Mouse (Mus musculus): ENCODE results near the gene Tgm5. TPM values are rescaled to one million over a fixed set of nuclear protein-coding genes. Genes with fewer than 3 reads are reported as not detected.
"Not testable (repeated sequence)": the region's sequence is repeated elsewhere in the genome, so short reads cannot be mapped to it uniquely, and the experiment has no call there.

Gene Tgm5
- not detected for total RNA-seq (2021)
- long read RNA-seq, experiment 1: 0 reads
- long read RNA-seq, experiment 2: 0 reads

GRCm38 (mm10) chr2:121085480-121086185, at the start of gene Tgm5:
Gene Tgm5, minus strand, starts transcription at chr2:121085841.
- DNase-seq: no peak

GRCm38 (mm10) chr2:121132822-121133221, 47.2 kb upstream of the Tgm5 start:
- no peak for DNase-seq

GRCm38 (mm10) chr2:121128865-121129620, 43.4 kb upstream of the Tgm5 start:
- DNase-seq: no peak

GRCm38 (mm10) chr2:121127536-121127935, 41.9 kb upstream of the Tgm5 start:
- DNase-seq: no peak

GRCm38 (mm10) chr2:121126302-121126701, 40.7 kb upstream of the Tgm5 start:
- not testable (repeated sequence) for DNase-seq

- DNase-seq: no peak
These were observed 33.6 kb upstream of the Tgm5 start for GRCm38 (mm10) chr2:121119260-121119659.

GRCm38 (mm10) chr2:121115418-121115817, 29.8 kb upstream of the Tgm5 start:
- DNase-seq: no peak

GRCm38 (mm10) chr2:121109695-121110094, 24.1 kb upstream of the Tgm5 start, which contains the start of gene Tgm7:
Gene Tgm7, minus strand, starts transcription at chr2:121109795.
- DNase-seq: no peak

- no peak for DNase-seq
These were observed 20.3 kb upstream of the Tgm5 start for GRCm38 (mm10) chr2:121105940-121106339.

- DNase-seq: peak; percentile 37 to 72
These were observed 16.4 kb upstream of the Tgm5 start for GRCm38 (mm10) chr2:121102051-121102450.

GRCm38 (mm10) chr2:121089751-121090150, 4.1 kb upstream of the Tgm5 start:
- no peak for DNase-seq

GRCm38 (mm10) chr2:121088507-121088906, 2.9 kb upstream of the Tgm5 start:
- no peak for DNase-seq

GRCm38 (mm10) chr2:121082626-121083025, 3.0 kb downstream of the Tgm5 start:
- no peak for DNase-seq

GRCm38 (mm10) chr2:121074747-121075146, 10.9 kb downstream of the Tgm5 start:
- DNase-seq: no peak

- no peak for DNase-seq
These were observed 13.8 kb downstream of the Tgm5 start for GRCm38 (mm10) chr2:121071871-121072270.

- no peak for DNase-seq
These were observed 16.1 kb downstream of the Tgm5 start for GRCm38 (mm10) chr2:121069506-121069905.

- DNase-seq: no peak
These were observed 18.5 kb downstream of the Tgm5 start for GRCm38 (mm10) chr2:121067116-121067515.

- DNase-seq: no peak
These were observed 24.3 kb downstream of the Tgm5 start for GRCm38 (mm10) chr2:121061315-121061714.

GRCm38 (mm10) chr2:121057997-121058396, 27.6 kb downstream of the Tgm5 start:
- no peak for DNase-seq

- no peak for DNase-seq
These were observed 29.7 kb downstream of the Tgm5 start for GRCm38 (mm10) chr2:121055915-121056314.

- DNase-seq: peak in 1 of 2 experiments; percentile 5
These were observed 31.6 kb downstream of the Tgm5 start for GRCm38 (mm10) chr2:121054060-121054459.

GRCm38 (mm10) chr2:121052176-121052575, 33.5 kb downstream of the Tgm5 start:
- DNase-seq: no peak

- no peak for DNase-seq
These were observed 40.0 kb downstream of the Tgm5 start for GRCm38 (mm10) chr2:121045653-121046052.
